In the genomic region with DNA sequence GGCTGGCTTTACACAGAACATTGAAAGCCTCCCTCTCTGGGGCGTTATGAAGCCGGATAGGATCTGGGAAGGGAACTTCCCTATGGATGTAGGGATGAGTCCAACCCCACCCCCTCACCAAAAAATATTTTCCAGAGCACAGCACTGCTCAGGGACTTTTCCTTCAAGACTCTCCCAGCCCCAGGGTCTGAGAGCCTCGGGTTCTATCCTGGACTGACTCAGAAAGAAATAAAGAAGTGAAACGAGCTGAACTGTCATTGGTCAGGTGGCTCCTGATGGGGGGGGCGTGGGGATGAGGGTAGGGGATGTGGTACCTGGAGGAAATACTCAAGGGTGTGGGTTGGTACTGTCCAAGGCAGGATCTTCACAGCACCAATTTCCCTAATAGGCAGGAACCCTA, we compare ENCODE assay signal across 12 mouse cellular contexts.
DNase-seq lines count a peak whose midpoint lies in the region; ATAC-seq and TF ChIP-seq lines count a peak whose summit lies in the region.
"Had no signal": no experiment of that assay in that cellular context is flagged by ENCODE, and none has a peak within 500 bp of the region (broad histone marks: within the 10 kb centered on the region; RNA-seq: fewer than 3 reads in every experiment).

No protein-coding gene starts in this region.

- no peaks in the 10 kb centered on the region for H3K36me3 ChIP-seq in heart, embryonic 16.5 days (ENCODE audit: control insufficient read depth, insufficient read depth)
- H3K36me3 ChIP-seq in CH12.LX (replicated peaks in 1 of 2; ENCODE audit: control insufficient read depth in 1 of 2, insufficient read depth in 1 of 2, low read length in 1 of 2) (peaks cover 2 to 76% of the 10 kb centered on the region in 2 experiments), macrophage (ENCODE audit: inconsistent target) (no peaks in the 10 kb centered on the region)
- H3K36me3 ChIP-seq: limb, embryonic 12.5 days had no signal

- in situ Hi-C loops in CH12.LX (cut with MboI; ENCODE audit: low pct_ligation_motif_present, low pct_unique_long_range_greater_than_20kb, low sequenced_read_pairs) = no loop called here

- no peak for ATAC-seq in heart, embryonic 16.5 days (replicated peaks; ENCODE audit: extremely low read depth, insufficient read depth, low FRiP score)
- ATAC-seq: forebrain, embryonic 13.5 days had no signal

- no peak overlapping the region for H3K9ac ChIP-seq in heart, embryonic 16.5 days (ENCODE audit: low read length)
- H3K9ac ChIP-seq in CH12.LX (ENCODE audit: insufficient read depth, low read depth) = peak overlapping the region; percentile 72
- H3K9ac ChIP-seq: forebrain, embryonic 13.5 days; limb, embryonic 12.5 days had no signal

- H3K4me2 ChIP-seq in heart, embryonic 16.5 days (ENCODE audit: low read depth, low read length) = peak overlapping the region; percentile 7; the same call in 1 of the 2 replicates
- peak overlapping the region; percentile 82 for H3K4me2 ChIP-seq in CH12.LX (ENCODE audit: insufficient read depth, low read depth, poor library complexity, severe bottlenecking)
- H3K4me2 ChIP-seq: forebrain, embryonic 13.5 days; limb, embryonic 12.5 days had no signal

- 64% methylated on average over 5 of the region's 5 CpGs for WGBS in heart, embryonic 16.5 days
- WGBS in macrophage (ENCODE audit: missing documents) = 30% methylated on average over 5 of the region's 5 CpGs

- H3K27me3 ChIP-seq in heart, embryonic 16.5 days (ENCODE audit: control insufficient read depth, insufficient read depth, low read length) = no peaks in the 10 kb centered on the region
- no peaks in the 10 kb centered on the region for H3K27me3 ChIP-seq in CH12.LX (replicated peaks)
- H3K27me3 ChIP-seq: forebrain, embryonic 13.5 days; limb, embryonic 12.5 days had no signal

- DNase-seq in heart, adult 9 months (ENCODE audit: low spot score in 2 of 2) = no peak
- DNase-seq in A20 (ENCODE audit: low read depth, low spot score) (peak; percentile 77), CH12.LX (ENCODE audit: extremely low read depth) (peak; percentile 75)
- no peak for DNase-seq in right cerebral cortex, postnatal 14 days
- DNase-seq in embryo, embryonic 10.5 days (ENCODE audit: low spot score) = no peak
- DNase-seq: adrenal gland, postnatal 25 days; cerebellum, postnatal 10 days; retina, postnatal 1 day had no signal

- H3K9me3 ChIP-seq in heart, embryonic 16.5 days (replicated peaks; ENCODE audit: control insufficient read depth, low read length) = no peaks in the 10 kb centered on the region
- no peaks in the 10 kb centered on the region for H3K9me3 ChIP-seq in CH12.LX (replicated peaks; ENCODE audit: low read length)
- H3K9me3 ChIP-seq: forebrain, embryonic 13.5 days; limb, embryonic 12.5 days had no signal

- dilution Hi-C loops in CH12.LX (cut with MboI; ENCODE audit: extremely low pct_ligation_motif_present, extremely low pct_unique_long_range_greater_than_20kb, low sequenced_read_pairs) = no loop called here

- peak; percentile 87 for TF ChIP-seq EP300 in CH12.LX (IDR thresholded peaks at IDR 0.05; ENCODE audit: low read length)

- H3K4me1 ChIP-seq in heart, embryonic 16.5 days (ENCODE audit: control insufficient read depth, insufficient read depth, low read length) = peaks cover 10% of the 10 kb centered on the region
- peaks cover 53 to 86% of the 10 kb centered on the region in 2 experiments for H3K4me1 ChIP-seq in CH12.LX (ENCODE audit: control insufficient read depth in 1 of 2, insufficient read depth in 2 of 2)

- peaks cover 71% of the 10 kb centered on the region for H3K79me2 ChIP-seq in CH12.LX (replicated peaks; ENCODE audit: control insufficient read depth, extremely low read depth, insufficient read depth, poor library complexity, severe bottlenecking)
- H3K79me2 ChIP-seq in macrophage (ENCODE audit: inconsistent target) = peaks cover 54% of the 10 kb centered on the region

- TF ChIP-seq POLR2A in CH12.LX (IDR thresholded peaks at IDR 0.05; ENCODE audit: low read depth, low read length) = no peak; the same call in 1 of the 2 replicates

- H3K4me3 ChIP-seq in heart, embryonic 16.5 days (ENCODE audit: low read length) = no peak overlapping the region
- peak overlapping the region; percentile 54 to 68 (median 64) for H3K4me3 ChIP-seq in CH12.LX (replicated peaks in 1 of 3; ENCODE audit: low read depth in 2 of 3, low read length in 2 of 3, poor library complexity in 1 of 3)
- peak overlapping the region; percentile 45 for H3K4me3 ChIP-seq in macrophage (ENCODE audit: inconsistent target)
- H3K4me3 ChIP-seq: forebrain, embryonic 13.5 days; limb, embryonic 12.5 days had no signal

- TF ChIP-seq RAD21 in CH12.LX (IDR thresholded peaks at IDR 0.05; ENCODE audit: low read depth, low read length) = no peak

- no peak for TF ChIP-seq CTCF in CH12.LX (conservative IDR thresholded peaks at IDR 0.05 in 1 of 2, IDR thresholded peaks at IDR 0.05 in 1 of 2; ENCODE audit: low read depth in 2 of 2, low read length in 2 of 2)

- H3K27ac ChIP-seq in heart, embryonic 16.5 days (ENCODE audit: low read length) = peak overlapping the region; percentile 30; the same call in 1 of the 2 replicates
- peak overlapping the region; percentile 97 for H3K27ac ChIP-seq in CH12.LX (ENCODE audit: insufficient read depth, low read depth)
- H3K27ac ChIP-seq in macrophage = peak overlapping the region; percentile 75
- H3K27ac ChIP-seq: forebrain, embryonic 13.5 days; limb, embryonic 12.5 days had no signal

TF ChIP-seq in CH12.LX, 34 proteins besides CTCF, POLR2A, EP300 and RAD21:
- TF ChIP-seq GABPA (IDR thresholded peaks at IDR 0.05; ENCODE audit: insufficient replicate concordance, low read depth, low read length) (no peak), SIN3A (IDR thresholded peaks at IDR 0.05; ENCODE audit: low read length) (peak; percentile 77), MAZ (IDR thresholded peaks at IDR 0.05; ENCODE audit: low read depth, low read length) (peak; percentile 94), JUN (IDR thresholded peaks at IDR 0.05; ENCODE audit: insufficient read depth, low read depth, low read length) (peak; percentile 26; the same call in 1 of the 2 replicates), IRF4 (IDR thresholded peaks at IDR 0.05; ENCODE audit: low read depth, low read length) (peak; percentile 97), BHLHE40 (IDR thresholded peaks at IDR 0.05; ENCODE audit: low read depth, low read length) (peak; percentile 64), TBP (conservative IDR thresholded peaks at IDR 0.05; ENCODE audit: low read depth, low read length) (no peak), PAX5 (IDR thresholded peaks at IDR 0.05; ENCODE audit: low read length) (no peak), MAX (IDR thresholded peaks at IDR 0.05; ENCODE audit: low read length) (no peak), MXI1 (IDR thresholded peaks at IDR 0.05; ENCODE audit: low read depth, low read length) (no peak; the same call in 1 of the 2 replicates), ETS1 (conservative IDR thresholded peaks at IDR 0.05; ENCODE audit: low read depth, low read length) (peak; percentile 71), UBTF (IDR thresholded peaks at IDR 0.05; ENCODE audit: low read depth, low read length) (no peak), USF2 (conservative IDR thresholded peaks at IDR 0.05; ENCODE audit: low read depth, low read length) (no peak), ZKSCAN1 (IDR thresholded peaks at IDR 0.05; ENCODE audit: borderline replicate concordance, low read depth, low read length) (no peak), ZC3H11A (IDR thresholded peaks at IDR 0.05; ENCODE audit: low read depth, low read length) (no peak), KAT2A (IDR thresholded peaks at IDR 0.05; ENCODE audit: insufficient replicate concordance, low read length) (no peak), NELFE (IDR thresholded peaks at IDR 0.05; ENCODE audit: low read depth, low read length) (no peak), CHD1 (IDR thresholded peaks at IDR 0.05; ENCODE audit: low read depth, low read length) (peak; percentile 26; the same call in 1 of the 2 replicates), ELF1 (IDR thresholded peaks at IDR 0.05; ENCODE audit: low read depth, low read length) (no peak), NRF1 (IDR thresholded peaks at IDR 0.05; ENCODE audit: low read depth, low read length) (no peak), TCF12 (IDR thresholded peaks at IDR 0.05; ENCODE audit: low read depth, low read length) (peak; percentile 83), SMC3 (IDR thresholded peaks at IDR 0.05; ENCODE audit: low read depth, low read length) (no peak), ZNF384 (IDR thresholded peaks at IDR 0.05; ENCODE audit: low read depth, low read length) (0 out of 2 replicates have a peak, but pooled peaks have one; percentile 7), ZMIZ1 (IDR thresholded peaks at IDR 0.05; ENCODE audit: low read depth, low read length) (peak; percentile 80; the same call in 1 of the 2 replicates), MYC (IDR thresholded peaks at IDR 0.05; ENCODE audit: low read depth, low read length) (no peak), MEF2A (IDR thresholded peaks at IDR 0.05; ENCODE audit: borderline replicate concordance, low read depth, low read length) (peak; percentile 82), HCFC1 (IDR thresholded peaks at IDR 0.05; ENCODE audit: low read depth, low read length) (no peak), MAFK (IDR thresholded peaks at IDR 0.05; ENCODE audit: insufficient replicate concordance, low read length) (0 out of 2 replicates have a peak, but pooled peaks have one; percentile 35), POLR2AphosphoS2 (IDR thresholded peaks at IDR 0.05; ENCODE audit: low read depth, low read length) (no peak), E2F4 (IDR thresholded peaks at IDR 0.05; ENCODE audit: insufficient replicate concordance, low read depth, low read length) (no peak), RCOR1 (conservative IDR thresholded peaks at IDR 0.05; ENCODE audit: low read depth, low read length) (peak; percentile 75; the same call in 1 of the 2 replicates), CHD2 (IDR thresholded peaks at IDR 0.05; ENCODE audit: low read length) (peak; percentile 58), USF1 (IDR thresholded peaks at IDR 0.05; ENCODE audit: low read depth, low read length) (peak; percentile 45), JUND (conservative IDR thresholded peaks at IDR 0.05; ENCODE audit: low read depth, low read length) (peak; percentile 75)

Comparison
In these comparisons a context has a peak if more than half of its experiments do, and no peak if none do; other contexts are left out.
1. H3K27ac ChIP-seq: peak in every context shown above with its lines; median percentile 97 in CH12.LX; 75 in macrophage; 30 in heart, embryonic 16.5 days.
2. DNase-seq: peak in A20 (single experiment) and CH12.LX (single experiment); none in heart, adult 9 months (0 of 2), right cerebral cortex, postnatal 14 days (single experiment) and embryo, embryonic 10.5 days (single experiment).